Mouse (Mus musculus) mesoderm, embryonic 11.5 days (tissue): ENCODE data around the gene Fcho1.

Experiments
- DNase-seq: peaks from one replicate; pipeline ENCODE4 v3.0.0-alpha.2; 2012; ENCODE audit warnings: low read depth, low spot score

The Fcho1 gene

GRCm38 (mm10) chr8:71660325-71661120, 65.0 kb downstream of the Fcho1 start:
- peak; percentile 92 for DNase-seq

GRCm38 (mm10) chr8:71659751-71660150, 65.8 kb downstream of the Fcho1 start:
- no peak for DNase-seq

DNA sequence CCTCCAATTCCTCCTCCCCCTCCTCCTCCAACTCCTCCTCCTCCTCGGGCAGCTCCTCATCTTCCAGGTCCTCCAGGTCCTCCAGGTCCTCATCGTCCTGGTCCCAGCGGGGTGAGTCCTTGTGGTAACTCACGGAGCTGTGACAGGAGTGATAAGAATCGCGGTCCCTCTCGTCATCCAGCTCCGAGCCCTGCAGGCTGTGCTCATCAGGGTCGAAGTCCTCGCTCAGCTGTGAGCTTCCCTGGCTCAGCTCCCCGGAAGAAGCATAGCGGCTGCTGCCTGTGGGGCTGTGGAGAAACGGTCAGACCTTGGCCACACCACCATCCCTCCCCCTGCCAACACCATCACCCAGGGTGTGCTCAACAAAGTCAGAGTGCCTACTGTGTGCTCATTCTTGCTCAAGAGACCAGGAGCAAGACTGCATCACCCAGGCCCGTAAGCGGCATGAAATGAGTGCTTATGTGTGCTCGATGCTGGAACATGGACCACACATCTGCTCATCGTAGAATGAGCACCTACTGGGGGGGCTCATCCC, 66.9 kb downstream of the Fcho1 start:
- no peak for DNase-seq
